Mouse (Mus musculus) hindbrain, postnatal 0 days (tissue): ENCODE results near the gene Kcnn1. TPM values are rescaled to one million over a fixed set of nuclear protein-coding genes. Genes with fewer than 3 reads are reported as not detected.
A peak's percentile ranks its signal among the peaks of the same experiment; 100 is the strongest.

Source experiments
- ATAC-seq: fragments of 200-750 bp; cut with Nextera tagmentation; 2 replicates; pipeline ENCODE4 v1.8.0; 2017; ENCODE audit warnings: mild to moderate bottlenecking, moderate TSS enrichment, moderate library complexity
- DNase-seq: peaks from one replicate; pipeline ENCODE4 v3.0.0-alpha.2; 2015; ENCODE audit warnings: low spot score
- H3K27ac ChIP-seq: fragments of 300-500 bp; sonication (generic); 2 replicates; pipeline ENCODE4 v1.5.1; 2014; ENCODE audit warnings: mild to moderate bottlenecking
- H3K27me3 ChIP-seq: fragments of 300-500 bp; sonication (generic); 2 replicates; pipeline ENCODE4 v1.6.1; 2014; ENCODE audit warnings: low read length, mixed read lengths; ENCODE audit not compliant: insufficient read depth
- H3K36me3 ChIP-seq: fragments of 300-500 bp; sonication (generic); 2 replicates; pipeline ENCODE4 v1.6.1; 2014; ENCODE audit warnings: low read length, mixed read lengths; ENCODE audit not compliant: insufficient read depth
- H3K4me1 ChIP-seq: fragments of 300-500 bp; sonication (generic); 2 replicates; pipeline ENCODE4 v1.6.1; 2014; ENCODE audit warnings: antibody characterized with exemption, low read length, mixed read lengths; ENCODE audit not compliant: insufficient read depth
- H3K4me2 ChIP-seq: fragments of 300-500 bp; sonication (generic); 2 replicates; pipeline ENCODE4 v1.6.1; 2014; ENCODE audit warnings: low read depth, mild to moderate bottlenecking, low read length, moderate library complexity, mixed read lengths
- H3K4me3 ChIP-seq: fragments of 300-500 bp; sonication (generic); 2 replicates; pipeline ENCODE4 v1.5.1; 2014; ENCODE audit warnings: low read length
- H3K9ac ChIP-seq: fragments of 300-500 bp; sonication (generic); replicated peaks from 2 replicates; pipeline ENCODE4 v1.6.1; 2014; ENCODE audit warnings: mild to moderate bottlenecking, low read length, moderate library complexity, mixed read lengths
- H3K9me3 ChIP-seq: fragments of 300-500 bp; sonication (generic); 2 replicates; pipeline ENCODE4 v1.6.1; 2016; ENCODE audit warnings: low read length, mixed read lengths
- CTCF ChIP-seq: IDR thresholded peaks from 2 replicates; pipeline ENCODE4 v1.5.1; 2016; ENCODE audit warnings: antibody characterized with exemption, control low read depth, low read depth
- WGBS: fragments of 180-500 bp; shearing (Covaris S2); extraction: QIAGEN DNeasy Blood & Tissue Kit; methylation state at CpG from one replicate; pipeline ENCODE4 v1.1.7; 2014; 5-methylcytosine and 5-hydroxymethylcytosine counted together
- polyA plus RNA-seq: library from polyadenylated mRNA; unstranded; fragments of >200 nt; fragmentation: Nextera tagmentation; extraction: Ambion mirVana; gene quantifications from 2 replicates; pipeline ENCODE4 v1.2.1, GENCODE M21; 2015
- total RNA-seq: library from RNA; depleted of rRNA; stranded (reverse); fragments of >200 nt; gene quantifications from 2 replicates; pipeline ENCODE4 v1.2.3, GENCODE M21; 2014

Kcnn1 gene
- total and polyA plus RNA-seq, 2 experiments from 2014 or later, result 10.8 to 29.8 TPM

DNA sequence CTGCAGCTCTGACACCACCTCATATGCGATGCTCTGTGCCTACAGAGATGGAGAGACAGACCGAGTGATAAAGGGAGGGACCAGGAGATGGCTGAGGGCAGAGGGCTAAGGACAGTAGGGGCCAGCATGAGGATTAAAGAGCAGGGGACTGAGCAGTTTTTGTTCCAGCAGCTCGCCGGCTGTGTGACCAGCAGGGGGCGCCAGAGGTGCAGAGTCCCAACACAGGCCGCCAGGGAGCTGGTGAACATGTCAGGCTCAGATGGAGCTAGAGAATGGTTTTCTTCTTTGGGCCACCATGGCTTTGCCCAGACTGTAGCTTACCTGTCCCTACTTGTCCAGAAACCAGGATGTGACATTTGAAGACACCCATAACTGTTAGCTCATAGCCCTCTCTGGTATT lies 18.5 kb downstream of the Kcnn1 start:
- no peak overlapping the region for H3K9ac ChIP-seq
- ATAC-seq (no peak), DNase-seq (peak; percentile 88)
- no peaks in the 10 kb centered on the region for H3K4me1 ChIP-seq
- H3K9me3 ChIP-seq, result no peaks in the 10 kb centered on the region
- H3K4me3 ChIP-seq, result no peak overlapping the region
- H3K27me3 ChIP-seq, result no peaks in the 10 kb centered on the region
- H3K4me2 ChIP-seq, result no peak overlapping the region
- TF ChIP-seq CTCF, result peak; percentile 99
- no peak overlapping the region for H3K27ac ChIP-seq
- no peaks in the 10 kb centered on the region for H3K36me3 ChIP-seq
- WGBS, result 3% methylated on average over 6 of the region's 6 CpGs

- ATAC-seq (no peak), DNase-seq (no peak)
- no peak for TF ChIP-seq CTCF
- Histone ChIP-seq H3K9ac (no peak overlapping the region), H3K4me3 (no peak overlapping the region), H3K27ac (no peak overlapping the region), H3K9me3 (no peaks in the 10 kb centered on the region), H3K36me3 (no peaks in the 10 kb centered on the region), H3K4me2 (no peak overlapping the region), H3K27me3 (no peaks in the 10 kb centered on the region), H3K4me1 (no peaks in the 10 kb centered on the region)
- 81% methylated on average over 8 of the region's 8 CpGs for WGBS
Measured at GRCm38 (mm10) chr8:70843941-70844340, 19.1 kb downstream of the Kcnn1 start.

GRCm38 (mm10) chr8:70843214-70843773 lies 19.8 kb downstream of the Kcnn1 start:
- H3K4me3 ChIP-seq, result no peak overlapping the region
- H3K9ac ChIP-seq, result no peak overlapping the region
- DNase-seq (no peak), ATAC-seq (no peak)
- 79% methylated on average over 5 of the region's 5 CpGs for WGBS
- TF ChIP-seq CTCF, result no peak
- no peak overlapping the region for H3K27ac ChIP-seq
- H3K4me2 ChIP-seq, result no peak overlapping the region
- H3K36me3 ChIP-seq, result no peaks in the 10 kb centered on the region
- no peaks in the 10 kb centered on the region for H3K27me3 ChIP-seq
- H3K9me3 ChIP-seq, result no peaks in the 10 kb centered on the region
- 0 out of 2 replicates have a peak, but pooled peaks cover 6% of the 10 kb centered on the region for H3K4me1 ChIP-seq

DNA sequence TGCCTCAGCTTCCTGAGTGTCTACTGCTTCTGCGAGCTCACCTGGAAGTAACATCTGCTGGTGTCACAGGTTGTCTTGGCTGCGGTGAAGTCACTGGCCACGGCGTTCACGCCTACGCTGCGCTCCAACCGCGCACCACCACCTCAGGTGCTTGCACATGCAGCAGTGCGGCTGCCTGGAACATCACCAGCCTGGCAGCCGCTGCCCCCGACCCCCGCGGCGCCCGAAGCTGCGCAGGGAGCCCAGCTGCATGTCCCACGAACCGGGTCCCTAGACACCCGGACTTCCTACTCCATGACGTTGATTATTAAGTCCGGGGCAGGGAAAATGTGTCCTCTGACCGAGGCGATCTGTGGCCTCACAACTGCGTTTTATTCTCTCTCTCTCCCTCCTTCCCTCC lies 20.6 kb downstream of the Kcnn1 start:
- no peaks in the 10 kb centered on the region for H3K27me3 ChIP-seq
- no peak for TF ChIP-seq CTCF
- H3K27ac ChIP-seq, result no peak overlapping the region
- DNase-seq (no peak), ATAC-seq (no peak)
- 0 out of 2 replicates have a peak, but pooled peaks cover 6% of the 10 kb centered on the region for H3K4me1 ChIP-seq
- H3K9me3 ChIP-seq, result no peaks in the 10 kb centered on the region
- no peak overlapping the region for H3K9ac ChIP-seq
- 69% methylated on average over 25 of the region's 25 CpGs for WGBS
- H3K4me3 ChIP-seq, result no peak overlapping the region
- no peak overlapping the region for H3K4me2 ChIP-seq
- H3K36me3 ChIP-seq, result no peaks in the 10 kb centered on the region

DNA sequence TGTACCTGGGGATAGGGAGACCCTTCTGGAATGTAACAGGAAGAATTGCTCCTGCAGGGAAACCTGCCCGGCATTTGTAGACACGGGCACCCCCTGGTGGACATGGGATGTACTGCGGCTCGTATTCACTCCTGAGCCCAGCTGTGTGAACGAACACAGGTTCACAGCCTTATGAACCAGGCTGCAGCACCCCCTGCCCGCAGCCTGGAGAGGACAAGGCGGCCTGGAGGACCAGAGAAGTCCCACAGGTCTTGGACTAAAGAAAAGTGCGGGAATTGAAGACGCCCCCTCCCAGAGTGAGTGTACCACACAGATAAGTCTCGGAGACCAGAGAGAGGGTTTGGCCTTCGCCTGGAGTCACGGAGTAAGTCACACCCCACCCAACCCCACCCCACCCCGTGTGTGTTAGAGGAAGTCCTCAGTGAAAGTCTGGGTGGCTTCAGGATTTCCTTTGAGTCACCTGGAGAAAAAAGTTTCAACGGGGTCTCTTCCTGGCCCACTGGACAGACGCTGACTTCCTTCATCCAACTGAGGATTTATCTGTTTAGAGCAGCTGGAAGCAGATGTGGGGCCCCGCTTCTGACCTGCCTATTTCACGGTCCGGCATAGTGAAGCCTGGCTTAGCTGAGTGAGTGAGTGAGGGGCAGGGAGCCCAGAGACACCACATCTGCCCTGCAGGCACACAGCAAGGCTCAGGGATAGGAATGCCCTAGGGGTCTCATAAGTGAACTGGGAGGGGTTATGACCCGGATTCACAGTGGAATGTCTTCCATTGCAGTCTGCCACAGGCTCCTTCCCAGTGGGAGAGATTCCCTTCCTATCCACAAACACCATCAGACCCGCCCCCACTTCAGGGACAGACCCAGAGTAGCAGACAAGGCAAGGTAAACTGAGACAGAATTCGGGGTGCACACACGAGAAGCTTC lies 21.6 kb downstream of the Kcnn1 start:
- H3K27ac ChIP-seq, result no peak overlapping the region
- no peak overlapping the region for H3K9ac ChIP-seq
- H3K4me3 ChIP-seq, result no peak overlapping the region
- peak; percentile 96 for TF ChIP-seq CTCF
- no peaks in the 10 kb centered on the region for H3K9me3 ChIP-seq
- no peaks in the 10 kb centered on the region for H3K27me3 ChIP-seq
- H3K4me2 ChIP-seq, result no peak overlapping the region
- ATAC-seq (no peak), DNase-seq (peak; percentile 89)
- 0 out of 2 replicates have a peak, but pooled peaks cover 6% of the 10 kb centered on the region for H3K4me1 ChIP-seq
- WGBS, result 39% methylated on average over 22 of the region's 22 CpGs
- H3K36me3 ChIP-seq, result no peaks in the 10 kb centered on the region

DNA sequence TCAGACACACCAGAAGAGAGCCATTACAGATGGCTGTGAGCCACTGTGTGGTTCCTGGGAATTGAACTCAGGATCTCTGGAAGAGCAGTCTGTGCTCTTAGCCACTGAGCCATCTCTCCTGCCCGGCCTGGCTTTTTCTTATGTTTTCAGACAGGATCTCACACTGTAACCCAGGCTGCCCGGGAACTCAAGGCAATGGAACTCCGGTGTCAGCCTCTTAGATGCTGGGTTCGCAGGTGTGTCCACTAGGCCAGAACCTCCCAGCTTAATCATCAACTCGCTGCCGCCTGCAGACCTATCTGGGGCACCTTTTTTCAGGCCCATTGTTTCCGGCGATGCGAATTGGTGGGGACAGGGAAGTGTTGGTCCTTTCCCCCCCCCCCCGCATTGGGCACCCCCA lies 22.5 kb downstream of the Kcnn1 start:
- DNase-seq (no peak), ATAC-seq (no peak)
- 57% methylated on average over 10 of the region's 10 CpGs for WGBS
- Histone ChIP-seq H3K4me3 (no peak overlapping the region), H3K9me3 (no peaks in the 10 kb centered on the region), H3K27ac (0 out of 2 replicates have a peak overlapping the region, but pooled peaks have one; percentile 54), H3K9ac (no peak overlapping the region), H3K4me2 (no peak overlapping the region), H3K27me3 (no peaks in the 10 kb centered on the region), H3K36me3 (no peaks in the 10 kb centered on the region), H3K4me1 (0 out of 2 replicates have a peak, but pooled peaks cover 6% of the 10 kb centered on the region)
- no peak for TF ChIP-seq CTCF
